Mouse (Mus musculus) G1E (cell line): ENCODE measurements around the gene Zfp60. TPM values are rescaled to one million over a fixed set of nuclear protein-coding genes. Genes with fewer than 3 reads are reported as not detected.

Experiments used
- ATAC-seq: 2 replicates; pipeline ENCODE4 v1.8.0; 2016; ENCODE audit warnings: mild to moderate bottlenecking; ENCODE audit not compliant: insufficient number of reproducible peaks, poor library complexity, low FRiP score, severe bottlenecking; ENCODE audit errors: extremely low read depth
- DNase-seq: peaks from one replicate; pipeline ENCODE4 v3.0.0; 2012; ENCODE audit warnings: low spot score
- H3K27me3 ChIP-seq: 2 replicates; pipeline ENCODE4 v1.6.1; 2012; ENCODE audit warnings: mild to moderate bottlenecking, low read length, inconsistent platforms; ENCODE audit not compliant: insufficient read depth
- H3K36me3 ChIP-seq: replicated peaks from 2 replicates; pipeline ENCODE3; 2012; ENCODE audit warnings: mild to moderate bottlenecking, inconsistent platforms
- H3K4me1 ChIP-seq: 2 replicates; pipeline ENCODE4 v1.6.1; 2012; ENCODE audit warnings: low read depth, low read length, inconsistent platforms, mixed read lengths; ENCODE audit not compliant: insufficient read depth
- H3K4me3 ChIP-seq: 2 replicates; pipeline ENCODE4 v1.5.1; 2012; ENCODE audit warnings: low read depth, mild to moderate bottlenecking, inconsistent platforms, low read length, moderate library complexity, mixed read lengths
- H3K9me3 ChIP-seq: replicated peaks from 2 replicates; pipeline ENCODE4 v1.6.1; 2012; ENCODE audit warnings: inconsistent platforms
- CTCF ChIP-seq: IDR thresholded peaks from 2 replicates; pipeline ENCODE4 v1.5.1; 2012; ENCODE audit warnings: low read depth, low read length, inconsistent platforms, mixed read lengths
- GATA1 ChIP-seq: IDR thresholded peaks from 2 replicates; pipeline ENCODE4 v1.6.1; 2012; ENCODE audit warnings: borderline replicate concordance, low read length, inconsistent platforms, mixed read lengths
- GATA2 ChIP-seq: IDR thresholded peaks from 2 replicates; pipeline ENCODE4 v1.6.1; 2012; ENCODE audit warnings: low read depth, low read length, inconsistent platforms, borderline replicate concordance
- POLR2AphosphoS5 ChIP-seq: IDR thresholded peaks from 2 replicates; pipeline ENCODE4 v1.6.1; 2012; ENCODE audit warnings: low read depth, low read length, inconsistent platforms; ENCODE audit not compliant: insufficient replicate concordance
- TAL1 ChIP-seq: conservative IDR thresholded peaks from 2 replicates; pipeline ENCODE4 v1.6.1; 2012; ENCODE audit warnings: low read depth, low read length, inconsistent platforms, mixed read lengths
- polyA plus RNA-seq: library from polyadenylated mRNA; stranded (reverse); fragments of >175 nt; gene quantifications from 2 replicates; pipeline ENCODE4 v1.2.3, GENCODE M21; 2012
- total RNA-seq, 2 experiments: library from RNA; stranded (forward) in 1 of 2; stranded (reverse) in 1 of 2; fragments of 200-1000 nt in 1 of 2; fragments of >200 nt in 1 of 2; fragmentation: Nextera tagmentation in 1 of 2; gene quantifications; 2 replicates each; pipeline ENCODE4 v1.2.3; 2014 to 2017

Gene Zfp60
- total and polyA plus RNA-seq, 3 experiments = 0.70 to 21.4 (median 9.4) TPM

DNA sequence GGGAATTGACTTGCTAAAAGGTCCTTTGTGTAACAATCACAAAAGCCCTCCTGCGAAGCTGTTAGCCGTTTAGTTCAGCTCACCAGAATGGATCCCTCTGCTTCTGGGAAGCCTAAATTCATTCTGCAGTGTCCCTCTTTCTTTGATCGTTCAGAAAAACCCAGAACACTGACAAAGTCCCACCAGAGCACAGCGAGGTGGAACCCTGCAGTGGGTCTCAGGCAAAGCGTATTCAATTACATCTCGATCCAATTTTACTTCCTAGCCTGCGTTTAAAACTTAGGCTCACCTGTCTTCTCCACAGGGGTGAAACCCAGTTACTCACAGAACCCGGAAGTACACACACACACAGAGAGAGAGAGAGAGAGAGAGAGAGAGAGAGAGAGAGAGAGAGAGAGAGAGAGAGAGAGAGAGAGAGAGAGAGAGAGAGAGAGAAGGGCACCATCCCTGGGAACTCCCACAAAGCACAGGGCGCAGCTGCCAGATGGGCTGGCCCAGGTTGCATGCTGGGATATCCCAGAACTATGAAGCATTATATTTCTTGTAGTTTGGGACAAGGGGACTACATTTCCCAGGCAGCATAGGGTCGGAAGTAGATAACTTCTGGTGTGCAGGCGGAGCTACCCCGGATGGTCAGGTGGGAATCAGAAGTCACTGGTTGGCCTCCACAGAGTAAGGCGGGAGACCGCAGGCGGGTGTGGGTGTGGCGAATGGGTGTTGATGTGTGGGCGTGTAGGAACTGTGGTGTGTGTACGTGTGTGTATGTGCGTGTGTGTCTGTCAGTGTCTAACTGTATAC lies 42.2 kb upstream of the Zfp60 start, which contains the start of gene Zfp607b:
Gene Zfp607b, plus strand, starts transcription at position 526 of the 798 bp plus-strand sequence.
- DNase-seq (peak; percentile 85), ATAC-seq (peak; percentile 99)
- TF ChIP-seq CTCF = no peak
- TF ChIP-seq GATA2 = no peak
- Histone ChIP-seq H3K27me3 (no peaks in the 10 kb centered on the region), H3K9me3 (no peaks in the 10 kb centered on the region), H3K4me1 (peaks cover 29% of the 10 kb centered on the region), H3K36me3 (no peaks in the 10 kb centered on the region), H3K4me3 (peak within 1 kb of the TSS; percentile 68)

DNA sequence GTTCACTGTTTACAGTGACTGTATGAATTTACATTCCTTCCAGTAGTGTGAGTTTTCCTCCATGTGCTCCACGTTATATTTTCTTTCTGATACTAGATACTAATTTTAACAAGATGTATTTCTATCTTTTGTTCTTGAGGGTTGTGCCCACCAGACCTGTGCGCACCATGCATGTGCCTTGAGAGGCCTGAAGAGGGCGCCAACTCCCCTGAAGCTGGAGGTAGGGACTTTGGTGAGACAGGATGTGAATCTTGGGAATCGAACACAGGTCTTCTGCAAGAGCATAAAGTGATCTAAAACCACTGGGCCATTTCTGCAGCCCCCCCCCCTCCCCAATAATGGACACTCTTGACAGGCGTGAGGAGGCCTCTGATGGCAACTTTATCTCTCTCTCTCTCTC lies 40.1 kb upstream of the Zfp60 start:
- Histone ChIP-seq H3K27me3 (no peaks in the 10 kb centered on the region), H3K4me1 (peaks cover 24% of the 10 kb centered on the region), H3K4me3 (no peak overlapping the region), H3K9me3 (no peaks in the 10 kb centered on the region), H3K36me3 (no peaks in the 10 kb centered on the region)
- ATAC-seq (no peak), DNase-seq (no peak)
- TF ChIP-seq CTCF (peak; percentile 41; the same call in 1 of the 2 replicates), GATA1 (no peak)

DNA sequence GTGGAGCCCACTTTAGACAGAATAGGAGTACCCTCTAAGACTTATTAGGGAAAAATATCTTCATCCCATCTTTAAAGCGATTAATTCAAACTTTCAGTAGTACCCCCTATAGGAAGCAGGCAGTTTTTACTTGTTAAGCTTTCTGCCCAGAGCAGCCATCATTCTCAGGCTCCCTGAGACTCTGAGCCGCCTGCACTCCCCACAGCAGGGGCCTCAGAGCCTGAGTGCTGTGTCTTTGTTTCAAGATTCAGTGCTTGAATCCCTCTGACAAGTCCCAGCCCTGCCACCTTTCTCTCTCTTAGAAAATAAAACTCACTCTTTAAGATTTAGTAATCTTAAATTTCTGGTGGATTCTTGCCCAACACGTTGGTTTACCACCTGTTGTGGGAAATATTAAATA lies 34.5 kb upstream of the Zfp60 start:
- no peak overlapping the region for H3K4me3 ChIP-seq
- ATAC-seq = no peak
- DNase-seq = no peak
- no peaks in the 10 kb centered on the region for H3K27me3 ChIP-seq
- TF ChIP-seq POLR2AphosphoS5 (no peak), GATA2 (no peak), TAL1 (no peak), GATA1 (no peak), CTCF (no peak)
- H3K36me3 ChIP-seq = no peaks in the 10 kb centered on the region
- no peaks in the 10 kb centered on the region for H3K9me3 ChIP-seq
- H3K4me1 ChIP-seq = no peaks in the 10 kb centered on the region

DNA sequence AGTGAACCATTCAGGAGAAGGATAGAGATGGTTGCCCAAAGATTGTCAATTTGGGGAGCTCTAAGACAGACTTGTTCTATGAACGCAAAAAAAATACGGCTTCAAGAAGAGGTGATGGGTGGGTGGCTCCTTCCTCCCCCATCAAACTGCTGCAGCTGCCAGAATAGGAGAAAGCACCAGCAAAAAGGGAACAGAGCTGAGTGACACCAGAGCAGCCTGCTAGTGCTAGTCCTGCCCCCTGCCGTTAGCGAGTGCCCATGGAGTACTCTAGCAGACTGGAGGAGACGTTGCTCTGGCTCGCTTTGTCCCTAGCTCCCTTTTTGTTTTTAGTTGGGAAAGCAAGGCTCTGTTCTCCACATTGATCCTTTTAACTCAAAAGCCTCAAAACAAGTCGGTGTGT lies 20.8 kb upstream of the Zfp60 start:
- Histone ChIP-seq H3K9me3 (peaks cover 9% of the 10 kb centered on the region; the same call in 1 of the 2 replicates), H3K36me3 (no peaks in the 10 kb centered on the region), H3K4me3 (no peak overlapping the region), H3K4me1 (no peaks in the 10 kb centered on the region), H3K27me3 (no peaks in the 10 kb centered on the region)
- no peak for ATAC-seq
- DNase-seq = no peak
- TF ChIP-seq CTCF (no peak), GATA2 (no peak), POLR2AphosphoS5 (no peak), GATA1 (no peak), TAL1 (no peak)

DNA sequence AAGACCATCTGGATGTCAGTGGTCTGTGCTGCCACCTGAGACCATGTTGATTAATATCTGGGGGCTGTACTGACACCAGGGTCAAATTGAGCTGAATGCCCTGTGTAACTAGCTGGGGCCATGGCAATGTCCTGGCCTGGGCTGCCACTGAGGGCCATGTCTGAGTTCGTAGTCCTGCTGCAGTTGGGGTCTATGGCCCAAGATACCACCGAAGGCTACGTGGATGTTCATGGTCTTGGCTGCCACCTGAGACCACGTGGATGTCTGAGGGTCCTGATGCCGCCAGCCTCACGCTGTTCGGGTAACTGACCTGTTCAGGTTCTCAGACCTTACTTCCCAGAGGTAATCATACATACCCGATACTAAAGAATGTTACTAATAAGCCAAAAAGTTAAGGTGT lies 9.2 kb upstream of the Zfp60 start:
- Histone ChIP-seq H3K4me3 (no peak overlapping the region), H3K27me3 (peaks cover 6% of the 10 kb centered on the region), H3K9me3 (no peaks in the 10 kb centered on the region), H3K36me3 (no peaks in the 10 kb centered on the region), H3K4me1 (peaks cover 3% of the 10 kb centered on the region; the same call in 1 of the 2 replicates)
- DNase-seq (no peak), ATAC-seq (no peak)
- TF ChIP-seq TAL1 = no peak

DNA sequence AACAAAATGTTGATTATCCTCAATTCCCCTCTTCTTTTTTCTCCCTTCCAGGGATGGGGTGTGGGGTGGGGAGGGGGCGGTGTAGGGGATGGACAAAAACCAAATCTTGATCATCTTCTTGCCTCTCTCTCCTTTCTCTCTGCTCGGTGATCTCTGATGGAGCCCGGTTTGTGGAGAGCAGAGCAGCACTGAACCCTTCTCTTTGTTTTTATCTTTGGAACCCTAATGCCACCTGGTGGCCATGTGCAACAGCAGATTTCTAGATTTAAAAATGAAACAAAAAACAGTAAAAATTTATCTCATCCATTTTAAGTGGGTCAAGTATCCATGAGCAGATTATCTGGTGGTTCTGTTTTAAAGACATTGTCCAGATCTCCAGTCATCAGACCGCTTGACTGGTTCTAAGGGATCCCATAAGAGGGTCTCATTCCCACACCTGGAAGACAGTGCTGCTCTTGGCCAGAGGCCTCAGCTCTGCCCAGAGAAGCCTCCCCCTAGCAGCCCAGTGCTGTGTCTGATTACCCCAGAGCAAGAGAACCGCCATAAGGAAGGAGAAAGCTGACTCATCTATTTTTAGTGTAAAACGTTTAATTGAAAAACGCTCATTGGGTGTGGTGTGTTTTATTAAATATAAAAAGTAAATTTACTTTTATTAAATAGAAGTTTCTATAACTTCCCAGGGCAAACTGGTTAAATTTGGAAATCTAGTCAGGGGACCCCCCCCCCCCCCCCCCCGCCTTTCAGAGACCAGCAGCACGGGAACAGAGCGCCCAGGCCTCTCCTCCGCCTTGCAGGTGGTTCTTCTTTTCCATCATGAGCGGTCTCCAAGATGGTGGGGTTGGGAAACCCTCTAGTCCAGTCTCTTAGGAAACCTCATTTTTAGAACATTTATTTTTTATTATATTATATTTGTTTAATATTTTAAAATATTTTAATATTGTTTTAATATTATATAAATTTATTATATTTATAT lies 5.3 kb upstream of the Zfp60 start:
- Histone ChIP-seq H3K27me3 (peaks cover 10% of the 10 kb centered on the region), H3K36me3 (no peaks in the 10 kb centered on the region), H3K4me3 (no peak overlapping the region), H3K9me3 (no peaks in the 10 kb centered on the region), H3K4me1 (peaks cover 14% of the 10 kb centered on the region)
- DNase-seq (peak; percentile 32), ATAC-seq (peak; percentile 22; the same call in 1 of the 2 replicates)
- TF ChIP-seq TAL1 (no peak), CTCF (0 out of 2 replicates have a peak, but pooled peaks have one; percentile 14)
